Mouse (Mus musculus) spleen, adult 2 months (tissue): ENCODE measurements around the gene Rgs10.

Source experiments
- CTCF ChIP-seq: fragments of 200-500 bp; IDR thresholded peaks from 2 replicates; pipeline ENCODE4 v1.5.1; 2011; ENCODE audit warnings: mild to moderate bottlenecking, inconsistent platforms; ENCODE audit not compliant: insufficient read depth, insufficient read length, insufficient replicate concordance; ENCODE audit errors: extremely low read depth
- POLR2A ChIP-seq: fragments of 200-500 bp; IDR thresholded peaks from 2 replicates; pipeline ENCODE4 v1.6.1; 2011; ENCODE audit warnings: low read depth, low read length, inconsistent platforms

GRCm38 (mm10) chr7:128358741-128359140, 59.8 kb downstream of the Rgs10 start:
- TF ChIP-seq POLR2A = no peak
- TF ChIP-seq CTCF = no peak
